Mouse (Mus musculus): ENCODE measurements around the gene Swi5.

GRCm38 (mm10) chr2:32335888-32336287 is 48.0 kb upstream of the Swi5 start:
- TF ChIP-seq POLR2A (IDR thresholded peaks at IDR 0.05; ENCODE audit: insufficient read length, low read depth) (no peak), MAX (IDR thresholded peaks at IDR 0.05; ENCODE audit: low read depth) (no peak)
